Mouse (Mus musculus): ENCODE results near the gene Fsip1.

- TF ChIP-seq CTCF (IDR thresholded peaks at IDR 0.05; ENCODE audit: control insufficient read depth, insufficient read depth, insufficient replicate concordance, low read depth, low read length) (no peak), POLR2A (IDR thresholded peaks at IDR 0.05; ENCODE audit: control insufficient read depth, low read depth, low read length) (no peak)
Observed at GRCm38 (mm10) chr2:118202934-118203333, 53.8 kb downstream of the Fsip1 start.

Data from testis, adult 2 months (tissue).